Mouse (Mus musculus): ENCODE results near the gene Pou3f3.
A peak's percentile ranks its signal among the peaks of the same experiment; 100 is the strongest.

Pou3f3 gene

DNA sequence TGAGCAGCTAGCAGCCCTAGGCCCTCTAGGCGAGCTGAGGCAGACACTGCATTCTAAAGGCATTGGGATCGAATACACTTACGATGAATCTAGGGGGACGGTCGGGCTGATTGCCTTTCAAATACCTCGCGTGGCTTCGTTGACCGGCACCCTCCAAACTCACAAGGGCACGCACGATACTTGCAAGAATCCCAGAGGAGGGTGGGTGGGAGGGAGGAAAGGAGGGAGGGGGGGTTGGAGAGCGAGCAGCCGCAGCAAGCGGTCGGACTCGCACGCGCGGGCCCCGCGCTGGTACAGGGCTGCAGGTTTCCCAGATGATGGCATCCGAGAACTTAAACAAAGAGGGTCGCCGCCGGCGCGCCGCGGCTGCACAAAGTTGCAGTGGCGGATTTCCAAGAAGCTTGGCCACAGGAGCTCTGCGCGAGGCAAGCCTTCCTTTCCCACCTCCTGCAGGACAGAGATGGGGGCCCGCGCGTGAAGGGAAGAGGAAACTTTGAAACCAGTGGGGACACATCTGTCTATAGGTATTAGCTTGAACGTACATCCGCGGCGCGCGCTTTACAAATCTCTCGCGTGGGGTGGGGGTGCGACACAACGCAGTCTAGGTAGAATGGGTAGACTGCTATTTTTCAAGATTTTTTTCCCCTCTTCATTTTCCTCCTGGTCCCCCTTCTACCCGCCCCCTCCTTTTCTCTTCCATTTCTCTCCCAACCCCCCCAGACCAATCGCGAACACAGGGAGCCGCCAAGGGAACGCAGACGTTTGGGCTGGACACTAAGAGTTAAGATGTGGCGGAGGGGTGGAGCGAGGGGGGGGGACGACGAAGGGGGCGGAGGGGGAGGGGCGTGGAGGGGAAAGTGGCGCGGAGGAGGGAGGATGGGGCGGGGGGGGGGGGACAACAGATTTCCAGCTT lies 647 bp upstream of the Pou3f3 start:
- peak; percentile 69 to 73 for DNase-seq (ENCODE audit: low spot score in 2 of 2)

GRCm38 (mm10) chr1:42696371-42697031 lies 933 bp downstream of the Pou3f3 start:
- peak in 1 of 2 experiments; percentile 51 for DNase-seq (ENCODE audit: low spot score in 2 of 2)

DNA sequence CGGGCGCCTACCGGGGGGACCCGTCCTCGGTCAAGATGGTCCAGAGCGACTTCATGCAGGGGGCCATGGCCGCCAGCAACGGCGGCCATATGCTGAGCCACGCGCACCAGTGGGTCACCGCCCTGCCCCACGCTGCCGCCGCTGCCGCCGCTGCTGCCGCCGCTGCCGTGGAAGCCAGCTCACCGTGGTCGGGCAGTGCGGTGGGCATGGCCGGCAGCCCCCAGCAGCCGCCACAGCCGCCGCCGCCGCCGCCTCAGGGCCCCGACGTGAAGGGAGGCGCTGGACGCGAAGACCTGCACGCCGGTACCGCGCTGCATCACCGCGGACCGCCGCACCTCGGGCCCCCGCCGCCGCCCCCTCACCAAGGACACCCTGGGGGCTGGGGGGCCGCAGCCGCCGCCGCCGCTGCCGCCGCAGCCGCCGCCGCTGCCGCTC lies 1.8 kb downstream of the Pou3f3 start:
- DNase-seq (ENCODE audit: low spot score in 2 of 2), result no peak

GRCm38 (mm10) chr1:42697756-42698583 lies 2.4 kb downstream of the Pou3f3 start:
- DNase-seq (ENCODE audit: low spot score in 2 of 2), result peak in 1 of 2 experiments; percentile 58

GRCm38 (mm10) chr1:42698584-42699333 lies 3.2 kb downstream of the Pou3f3 start:
- DNase-seq (ENCODE audit: low spot score in 2 of 2), result no peak

DNA sequence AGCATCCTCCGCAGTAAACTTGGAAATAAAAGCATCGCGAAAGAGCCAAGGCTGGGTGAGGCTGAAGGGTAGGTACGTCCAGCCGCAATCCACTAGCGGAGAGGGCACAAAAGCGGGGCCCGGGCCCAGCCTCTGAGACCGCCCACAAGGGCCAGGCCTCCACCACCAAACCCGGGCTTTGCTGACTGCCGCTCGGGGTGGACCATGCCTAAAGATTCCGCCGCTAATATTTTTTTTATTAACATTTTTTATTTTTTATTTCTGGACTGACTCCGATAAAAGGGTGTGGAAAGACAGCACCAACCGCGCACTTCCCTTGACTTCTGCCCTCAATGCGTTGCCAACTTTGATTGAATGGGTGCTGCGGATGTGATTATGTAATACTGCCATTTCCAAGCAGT lies 3.9 kb downstream of the Pou3f3 start:
- no peak for DNase-seq (ENCODE audit: low spot score in 2 of 2)

- DNase-seq (ENCODE audit: low spot score in 2 of 2), result no peak
Observed at GRCm38 (mm10) chr1:42700171-42700570, 4.6 kb downstream of the Pou3f3 start.

- DNase-seq (ENCODE audit: low spot score in 2 of 2), result no peak
Observed at GRCm38 (mm10) chr1:42700815-42701214, 5.2 kb downstream of the Pou3f3 start.

GRCm38 (mm10) chr1:42701833-42702611 lies 6.5 kb downstream of the Pou3f3 start:
- no peak for DNase-seq (ENCODE audit: low spot score in 2 of 2)

GRCm38 (mm10) chr1:42702984-42703383 lies 7.4 kb downstream of the Pou3f3 start:
- peak in 1 of 2 experiments; percentile 8 for DNase-seq (ENCODE audit: low spot score in 2 of 2)

DNA sequence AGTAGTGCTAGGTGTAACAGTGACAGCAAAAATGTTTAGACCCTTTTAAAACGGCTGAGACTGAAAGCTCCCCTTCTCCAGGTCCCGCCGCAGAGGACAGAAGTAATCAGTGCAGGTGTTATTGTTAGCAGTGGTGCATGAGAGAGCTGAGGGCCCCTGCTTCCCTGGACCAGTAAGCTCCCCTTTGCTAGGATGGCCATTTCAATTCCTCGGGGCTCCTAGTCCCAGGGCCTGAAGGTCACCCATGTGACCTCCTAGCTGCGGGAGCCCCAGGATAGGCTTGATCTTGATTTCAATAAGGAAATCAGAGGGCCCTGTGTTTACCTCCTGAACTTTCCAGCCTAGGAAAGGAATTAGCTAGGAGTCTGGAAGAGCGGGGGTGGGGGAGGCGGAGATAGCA lies 7.9 kb downstream of the Pou3f3 start:
- DNase-seq (ENCODE audit: low spot score in 2 of 2), result peak in 1 of 2 experiments; percentile 24

- peak; percentile 55 to 59 for DNase-seq (ENCODE audit: low spot score in 2 of 2)
Observed at GRCm38 (mm10) chr1:42703851-42704613, 8.5 kb downstream of the Pou3f3 start.

- peak in 1 of 2 experiments; percentile 10 for DNase-seq (ENCODE audit: low spot score in 2 of 2)
Observed at GRCm38 (mm10) chr1:42704981-42705810, 9.6 kb downstream of the Pou3f3 start.

GRCm38 (mm10) chr1:42705811-42706160 lies 10.2 kb downstream of the Pou3f3 start:
- DNase-seq (ENCODE audit: low spot score in 2 of 2), result no peak

DNA sequence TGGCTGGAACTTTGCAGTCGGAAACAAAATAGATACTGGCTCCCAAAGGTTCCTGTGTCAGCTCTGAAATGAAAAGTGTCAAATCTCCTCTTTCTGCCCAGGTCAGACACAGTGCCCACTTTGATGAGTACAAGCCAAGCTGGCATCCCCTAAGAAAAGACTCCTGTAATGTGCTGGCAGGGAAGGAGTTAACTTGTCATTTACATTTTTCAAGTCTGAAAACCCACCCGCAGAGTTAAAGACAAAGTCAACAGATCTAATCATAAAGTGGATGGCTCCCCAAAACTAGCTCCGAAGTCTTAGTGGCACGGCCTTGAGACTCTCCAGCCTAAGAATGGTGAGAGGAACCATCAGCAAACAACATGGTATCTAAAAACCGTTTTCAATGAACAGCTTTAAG lies 11.6 kb downstream of the Pou3f3 start:
- no peak for DNase-seq (ENCODE audit: low spot score in 2 of 2)

DNA sequence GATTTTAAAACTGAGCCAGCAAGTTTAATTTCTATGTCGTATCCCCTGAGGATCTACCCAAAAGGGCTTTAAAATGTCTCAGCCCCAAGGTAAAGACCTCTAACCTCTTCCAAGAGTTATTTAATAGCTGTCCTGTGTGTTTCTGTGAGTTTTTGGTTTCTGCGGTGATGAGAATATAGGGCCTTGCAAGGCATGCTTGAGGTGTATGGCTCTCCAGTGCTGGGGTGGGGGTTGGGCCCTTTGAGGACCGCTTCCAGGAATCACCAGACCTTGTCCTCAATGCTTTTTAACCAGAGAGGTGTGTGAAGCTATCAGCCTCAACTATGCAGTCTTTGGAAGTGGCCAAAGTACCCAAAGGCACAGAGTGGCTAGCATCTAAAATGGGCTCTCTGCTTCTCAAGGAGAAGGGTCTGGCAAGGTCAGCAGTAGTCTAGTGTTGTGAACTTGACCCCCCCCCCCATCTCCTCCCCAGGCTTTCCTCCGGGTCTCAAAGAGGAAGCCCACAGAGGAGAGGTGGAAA lies 12.1 kb downstream of the Pou3f3 start:
- DNase-seq (ENCODE audit: low spot score in 2 of 2), result no peak

GRCm38 (mm10) chr1:42709024-42709423 lies 13.5 kb downstream of the Pou3f3 start:
- DNase-seq (ENCODE audit: low spot score in 2 of 2), result no peak

GRCm38 (mm10) chr1:42709431-42710160 lies 14.0 kb downstream of the Pou3f3 start:
- peak in 1 of 2 experiments; percentile 8 for DNase-seq (ENCODE audit: low spot score in 2 of 2)

Measured in frontal cortex, postnatal 36 days (tissue).